ENCODE assay signal across 9 mouse cellular contexts in the genomic region with DNA sequence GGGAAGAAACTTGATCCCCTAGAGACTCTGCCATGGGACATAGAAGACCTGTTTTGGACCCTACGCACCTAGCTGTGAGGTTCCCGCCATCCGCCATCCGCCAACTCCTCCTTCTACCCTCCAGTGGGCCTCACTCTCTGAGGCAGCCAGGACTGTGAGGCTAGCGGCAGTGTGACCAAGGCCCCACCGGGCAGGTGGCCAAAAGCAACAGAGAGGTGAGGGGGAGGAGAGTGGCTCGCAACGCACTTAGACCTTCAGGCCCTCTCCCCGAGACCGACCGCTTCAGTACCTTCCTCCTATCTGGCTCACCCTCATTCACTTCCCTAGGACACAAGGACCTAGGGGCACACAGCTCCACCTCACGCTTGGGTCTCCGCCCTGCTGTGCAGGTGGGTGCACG. TPM values are rescaled to one million over a fixed set of nuclear protein-coding genes. Genes with fewer than 3 reads are reported as not detected.
DNase-seq lines count a peak whose midpoint lies in the region; ATAC-seq and TF ChIP-seq lines count a peak whose summit lies in the region.
"Had no signal": no experiment of that assay in that cellular context is flagged by ENCODE, and none has a peak within 500 bp of the region (broad histone marks: within the 10 kb centered on the region; RNA-seq: fewer than 3 reads in every experiment).

No protein-coding gene starts in this region.

- H3K9me3 ChIP-seq in forebrain, embryonic 14.5 days (replicated peaks; ENCODE audit: control insufficient read depth, low read length): no peaks in the 10 kb centered on the region
- no peaks in the 10 kb centered on the region for H3K9me3 ChIP-seq in hindbrain, postnatal 0 days (ENCODE audit: low read length)
- H3K9me3 ChIP-seq in liver, embryonic 13.5 days (replicated peaks): no peaks in the 10 kb centered on the region
- H3K9me3 ChIP-seq: megakaryocyte, embryonic 14.5 days had no signal

- TF ChIP-seq POLR2A in small intestine, adult 2 months (IDR thresholded peaks at IDR 0.05; ENCODE audit: low read depth, low read length): no peak

- no peak for ATAC-seq in forebrain, embryonic 14.5 days
- no peak for ATAC-seq in hindbrain, postnatal 0 days
- ATAC-seq in liver, embryonic 13.5 days (ENCODE audit: low read depth): no peak

- peaks cover 38% of the 10 kb centered on the region for H3K4me1 ChIP-seq in forebrain, embryonic 14.5 days (ENCODE audit: control insufficient read depth, insufficient read depth, low read length)
- peaks cover 15% of the 10 kb centered on the region for H3K4me1 ChIP-seq in hindbrain, postnatal 0 days (ENCODE audit: insufficient read depth, low read length)
- H3K4me1 ChIP-seq in liver, embryonic 13.5 days (replicated peaks): peaks cover 86% of the 10 kb centered on the region
- H3K4me1 ChIP-seq in small intestine, adult 2 months (ENCODE audit: control insufficient read depth, insufficient read depth, insufficient read length, low read length): peaks cover 30% of the 10 kb centered on the region

- H3K9ac ChIP-seq in forebrain, embryonic 14.5 days (ENCODE audit: low read length): 0 out of 2 replicates have a peak overlapping the region, but pooled peaks have one; percentile 1
- H3K9ac ChIP-seq in hindbrain, postnatal 0 days (replicated peaks; ENCODE audit: low read length): 0 out of 2 replicates have a peak overlapping the region, but pooled peaks have one; percentile 17
- H3K9ac ChIP-seq in liver, embryonic 13.5 days: peak overlapping the region; percentile 40

- 0 out of 2 replicates have a peak overlapping the region, but pooled peaks have one; percentile 2 for H3K4me3 ChIP-seq in forebrain, embryonic 14.5 days (ENCODE audit: low read depth, low read length)
- no peak overlapping the region; the same call in 1 of the 2 replicates for H3K4me3 ChIP-seq in hindbrain, postnatal 0 days (ENCODE audit: low read length)
- peak overlapping the region; percentile 6; the same call in 1 of the 2 replicates for H3K4me3 ChIP-seq in liver, embryonic 13.5 days (replicated peaks)
- peak overlapping the region; percentile 94 for H3K4me3 ChIP-seq in small intestine, adult 2 months (ENCODE audit: low read depth, low read length)
- H3K4me3 ChIP-seq: megakaryocyte, embryonic 14.5 days had no signal

- 65% methylated on average over 14 of the region's 14 CpGs for WGBS in forebrain, embryonic 14.5 days
- 56% methylated on average over 14 of the region's 14 CpGs for whole genome bisulfite sequencing in hindbrain, postnatal 0 days
- 79% methylated on average over 14 of the region's 14 CpGs for WGBS in liver, embryonic 13.5 days (ENCODE audit: insufficient replicate concordance)
- 24% methylated on average over 14 of the region's 14 CpGs for WGBS in small intestine, adult 2 months

- H3K4me2 ChIP-seq in forebrain, embryonic 14.5 days (ENCODE audit: low read length): peak overlapping the region; percentile 66
- peak overlapping the region; percentile 95 for H3K4me2 ChIP-seq in hindbrain, postnatal 0 days (ENCODE audit: low read depth, low read length)
- peak overlapping the region; percentile 95 for H3K4me2 ChIP-seq in liver, embryonic 13.5 days

- peak; percentile 54 to 73 for DNase-seq in adrenal gland, postnatal 4 days (ENCODE audit: low spot score in 2 of 2)
- peak; percentile 52 for DNase-seq in forebrain, embryonic 14.5 days (ENCODE audit: low spot score)
- peak; percentile 54 for DNase-seq in hindbrain, postnatal 0 days (ENCODE audit: low spot score)
- no peak for DNase-seq in liver, embryonic 13.5 days
- DNase-seq in thymus, postnatal 10 days (ENCODE audit: low spot score in 2 of 2): no peak
- no peak for DNase-seq in right cerebral cortex, postnatal 25 days
- no peak for DNase-seq in gastrocnemius, adult 8-10 months (ENCODE audit: low spot score in 2 of 2)

- no peak for TF ChIP-seq CTCF in hindbrain, postnatal 0 days (IDR thresholded peaks at IDR 0.05; ENCODE audit: low read depth)
- no peak for TF ChIP-seq CTCF in small intestine, adult 2 months (IDR thresholded peaks at IDR 0.05; ENCODE audit: extremely low read depth, insufficient read length, insufficient replicate concordance, low read depth, low read length)

- peaks cover 22% of the 10 kb centered on the region for H3K36me3 ChIP-seq in forebrain, embryonic 14.5 days (ENCODE audit: control insufficient read depth, insufficient read depth, low read length)
- no peaks in the 10 kb centered on the region for H3K36me3 ChIP-seq in hindbrain, postnatal 0 days (ENCODE audit: insufficient read depth, low read length)
- peaks cover 38% of the 10 kb centered on the region for H3K36me3 ChIP-seq in liver, embryonic 13.5 days
- H3K36me3 ChIP-seq in small intestine, adult 2 months (ENCODE audit: control insufficient read depth, insufficient read depth, low read length): peaks cover 37% of the 10 kb centered on the region

- no peaks in the 10 kb centered on the region for H3K27me3 ChIP-seq in forebrain, embryonic 14.5 days (replicated peaks; ENCODE audit: control insufficient read depth, insufficient read depth, low read length)
- no peaks in the 10 kb centered on the region for H3K27me3 ChIP-seq in hindbrain, postnatal 0 days (ENCODE audit: insufficient read depth, low read length)
- no peaks in the 10 kb centered on the region for H3K27me3 ChIP-seq in liver, embryonic 13.5 days
- H3K27me3 ChIP-seq in small intestine, adult 2 months (ENCODE audit: control insufficient read depth, insufficient read depth, low read length): no peaks in the 10 kb centered on the region

- no peak overlapping the region for H3K27ac ChIP-seq in forebrain, embryonic 14.5 days (ENCODE audit: low read depth, low read length)
- 0 out of 2 replicates have a peak overlapping the region, but pooled peaks have one; percentile 1 for H3K27ac ChIP-seq in hindbrain, postnatal 0 days
- peak overlapping the region; percentile 50 for H3K27ac ChIP-seq in liver, embryonic 13.5 days
- peak overlapping the region; percentile 57 for H3K27ac ChIP-seq in small intestine, adult 2 months (ENCODE audit: insufficient read depth, low read depth, low read length)

RNA-seq across cellular contexts. Expression of a gene that starts 3.1 kb away (rescaled TPM):
- 10 to 100 TPM; 59.9 to 61.1 TPM for total RNA-seq in adrenal gland, postnatal 4 days (2021)
- polyA plus RNA-seq in forebrain, embryonic 14.5 days (2014; fragmentation: Nextera tagmentation; extraction: Ambion mirVana): 8.0 and 8.9 TPM in 2 replicates
- 24.4 and 39.2 TPM in 2 replicates for total RNA-seq in hindbrain, postnatal 0 days (2014; rRNA removed)
- polyA plus RNA-seq in hindbrain, postnatal 0 days (2015; fragmentation: Nextera tagmentation; extraction: Ambion mirVana): 7.7 and 8.0 TPM in 2 replicates
- polyA plus RNA-seq in liver, embryonic 13.5 days (2015; fragmentation: Nextera tagmentation; extraction: Ambion mirVana): 5.7 and 6.0 TPM in 2 replicates
- 26.1 and 52.6 TPM in 2 replicates for polyA plus RNA-seq in small intestine, adult 2 months (2012; rRNA removed)
- 10 to 100 TPM; 11.6 to 14.6 (median 12.3) TPM for total RNA-seq in gastrocnemius, adult 8-10 months (2022)

RNA-seq across cellular contexts. Expression of a gene that starts 4.1 kb away (rescaled TPM):
- 10 to 100 TPM; 25.4 to 26.3 TPM for total RNA-seq in adrenal gland, postnatal 4 days (2021)
- 15.2 and 19.1 TPM in 2 replicates for polyA plus RNA-seq in forebrain, embryonic 14.5 days (2014; fragmentation: Nextera tagmentation; extraction: Ambion mirVana)
- total RNA-seq in hindbrain, postnatal 0 days (2014; rRNA removed): 22.5 and 34.6 TPM in 2 replicates
- polyA plus RNA-seq in hindbrain, postnatal 0 days (2015; fragmentation: Nextera tagmentation; extraction: Ambion mirVana): 18.0 and 18.8 TPM in 2 replicates
- polyA plus RNA-seq in liver, embryonic 13.5 days (2015; fragmentation: Nextera tagmentation; extraction: Ambion mirVana): 19.3 and 20.1 TPM in 2 replicates
- polyA plus RNA-seq in small intestine, adult 2 months (2012; rRNA removed): 24.3 and 40.8 TPM in 2 replicates
- 1 to 10 TPM; 4.8 to 7.2 (median 5.7) TPM for total RNA-seq in gastrocnemius, adult 8-10 months (2022)

RNA-seq across cellular contexts. Expression of a gene that starts 13.5 kb away (rescaled TPM):
- 10 to 100 TPM; 15.8 to 25.6 TPM for total RNA-seq in adrenal gland, postnatal 4 days (2021)
- 0.70 and 1.3 TPM in 2 replicates for polyA plus RNA-seq in forebrain, embryonic 14.5 days (2014; fragmentation: Nextera tagmentation; extraction: Ambion mirVana)
- 1.6 and 2.1 TPM in 2 replicates for total RNA-seq in hindbrain, postnatal 0 days (2014; rRNA removed)
- polyA plus RNA-seq in hindbrain, postnatal 0 days (2015; fragmentation: Nextera tagmentation; extraction: Ambion mirVana): 1.5 and 1.8 TPM in 2 replicates
- polyA plus RNA-seq in liver, embryonic 13.5 days (2015; fragmentation: Nextera tagmentation; extraction: Ambion mirVana): 9.8 and 10.2 TPM in 2 replicates
- 140 and 268 TPM in 2 replicates for polyA plus RNA-seq in small intestine, adult 2 months (2012; rRNA removed)
- 10 to 100 TPM in 2 of 4 experiments, 1 to 10 TPM in 2; 6.6 to 20.8 (median 9.5) TPM for total RNA-seq in gastrocnemius, adult 8-10 months (2022)

RNA-seq across cellular contexts. Expression of a gene that starts 45.1 kb away (rescaled TPM):
- total RNA-seq in adrenal gland, postnatal 4 days (2021): 10 to 100 TPM; 67.4 to 71.0 TPM
- 12.4 and 19.6 TPM in 2 replicates for polyA plus RNA-seq in forebrain, embryonic 14.5 days (2014; fragmentation: Nextera tagmentation; extraction: Ambion mirVana)
- total RNA-seq in hindbrain, postnatal 0 days (2014; rRNA removed): 42.4 and 42.6 TPM in 2 replicates
- 12.5 and 16.1 TPM in 2 replicates for polyA plus RNA-seq in hindbrain, postnatal 0 days (2015; fragmentation: Nextera tagmentation; extraction: Ambion mirVana)
- polyA plus RNA-seq in liver, embryonic 13.5 days (2015; fragmentation: Nextera tagmentation; extraction: Ambion mirVana): 8.2 and 10.9 TPM in 2 replicates
- 48.2 and 132 TPM in 2 replicates for polyA plus RNA-seq in small intestine, adult 2 months (2012; rRNA removed)
- total RNA-seq in gastrocnemius, adult 8-10 months (2022): 100 to 1,000 TPM in 3 of 4 experiments, 10 to 100 TPM in 1; 90.5 to 118 (median 104) TPM

RNA-seq across cellular contexts. Expression of a gene that starts 47.8 kb away (rescaled TPM):
- 1 to 10 TPM; 1.1 to 6.8 TPM for total RNA-seq in adrenal gland, postnatal 4 days (2021)
- polyA plus RNA-seq in forebrain, embryonic 14.5 days (2014; fragmentation: Nextera tagmentation; extraction: Ambion mirVana): not detected in 2 replicates
- 0.29 and 0.63 TPM in 2 replicates for total RNA-seq in hindbrain, postnatal 0 days (2014; rRNA removed)
- 0.20 and 0.45 TPM in 2 replicates for polyA plus RNA-seq in hindbrain, postnatal 0 days (2015; fragmentation: Nextera tagmentation; extraction: Ambion mirVana)
- 0.36 and 0.46 TPM in 2 replicates for polyA plus RNA-seq in liver, embryonic 13.5 days (2015; fragmentation: Nextera tagmentation; extraction: Ambion mirVana)
- polyA plus RNA-seq in small intestine, adult 2 months (2012; rRNA removed): 539 and 1,655 TPM in 2 replicates
- not detected for total RNA-seq in gastrocnemius, adult 8-10 months (2022)

Comparison
In these comparisons a context has a peak if more than half of its experiments do, and no peak if none do; other contexts are left out.
1. DNase-seq: peak in adrenal gland, postnatal 4 days (2 of 2), forebrain, embryonic 14.5 days (single experiment) and hindbrain, postnatal 0 days (single experiment); none in liver, embryonic 13.5 days (single experiment), thymus, postnatal 10 days (0 of 2), right cerebral cortex, postnatal 25 days (single experiment) and gastrocnemius, adult 8-10 months (0 of 2).
2. RNA of a gene that starts 13.5 kb away (polyA plus RNA-seq): 140 to 268 TPM in small intestine, adult 2 months; 9.8 to 10.2 TPM in liver, embryonic 13.5 days, 1.5 to 1.8 TPM in hindbrain, postnatal 0 days and 0.70 to 1.3 TPM in forebrain, embryonic 14.5 days; every median in the first group is over 10 times any median in the second.
3. Peak in every context shown above with its lines, with median percentiles within 50 percentile points of each other: H3K4me2 ChIP-seq and H3K9ac ChIP-seq.